ENCODE assay signal across 8 mouse cellular contexts in genomic region chr19:40589530-40589880, GRCm38 (mm10). TPM values are rescaled to one million over a fixed set of nuclear protein-coding genes. Genes with fewer than 3 reads are reported as not detected.
DNase-seq lines count a peak whose midpoint lies in the region; ATAC-seq and TF ChIP-seq lines count a peak whose summit lies in the region.

No protein-coding gene starts in this region.

- TF ChIP-seq CTCF in heart, adult 2 months (IDR thresholded peaks at IDR 0.05), result no peak
- TF ChIP-seq CTCF in E14TG2a.4 (conservative IDR thresholded peaks at IDR 0.05; ENCODE audit: low read length), result no peak
- no peak for TF ChIP-seq CTCF in heart, postnatal 0 days (IDR thresholded peaks at IDR 0.05; ENCODE audit: low read depth)

- H3K79me2 ChIP-seq in heart, adult 2 months (replicated peaks; ENCODE audit: control insufficient read depth, insufficient read depth, low read length), result no peaks in the 10 kb centered on the region
- H3K79me2 ChIP-seq in macrophage (ENCODE audit: inconsistent target), result no peaks in the 10 kb centered on the region

- peak overlapping the region; percentile 69 for H3K4me3 ChIP-seq in heart, adult 2 months
- H3K4me3 ChIP-seq in E14TG2a.4 (replicated peaks; ENCODE audit: low read length) (peak overlapping the region; percentile 87), macrophage (ENCODE audit: inconsistent target) (peak overlapping the region; percentile 60)
- peak overlapping the region; percentile 92 for H3K4me3 ChIP-seq in heart, postnatal 0 days (ENCODE audit: low read depth, low read length)

- H3K27ac ChIP-seq in heart, adult 2 months, result no peak overlapping the region
- H3K27ac ChIP-seq in heart, postnatal 0 days (ENCODE audit: low read depth), result peak overlapping the region; percentile 80
- H3K27ac ChIP-seq in macrophage, result peak overlapping the region; percentile 42

- H3K27me3 ChIP-seq in heart, adult 2 months (ENCODE audit: control insufficient read depth, insufficient read depth, low read length), result no peaks in the 10 kb centered on the region
- peaks cover 12% of the 10 kb centered on the region; the same call in 1 of the 2 replicates for H3K27me3 ChIP-seq in E14TG2a.4 (ENCODE audit: insufficient read depth, low read length)
- no peaks in the 10 kb centered on the region for H3K27me3 ChIP-seq in heart, postnatal 0 days (ENCODE audit: control insufficient read depth, insufficient read depth, low read length)

- DNase-seq in heart, adult 2 months, result no peak
- DNase-seq in heart, postnatal 10 days, result no peak
- DNase-seq in heart, postnatal 0 days (ENCODE audit: low spot score), result no peak
- DNase-seq in frontal cortex, postnatal 10 days (ENCODE audit: low spot score in 2 of 2), result no peak
- DNase-seq in layer of hippocampus, adult 11-12 months (ENCODE audit: low spot score), result no peak
- DNase-seq in cerebellum, postnatal 10 days, result no peak

- H3K9me3 ChIP-seq in E14TG2a.4 (ENCODE audit: low read length), result no peaks in the 10 kb centered on the region
- H3K9me3 ChIP-seq in heart, postnatal 0 days (replicated peaks; ENCODE audit: control insufficient read depth, low read length), result no peaks in the 10 kb centered on the region

- H3K36me3 ChIP-seq in heart, adult 2 months (ENCODE audit: control insufficient read depth, insufficient read depth, low read length), result no peaks in the 10 kb centered on the region
- H3K36me3 ChIP-seq in E14TG2a.4 (ENCODE audit: insufficient read depth, low read length) (peaks cover 14% of the 10 kb centered on the region; the same call in 1 of the 2 replicates), macrophage (ENCODE audit: inconsistent target) (no peaks in the 10 kb centered on the region)
- no peaks in the 10 kb centered on the region for H3K36me3 ChIP-seq in heart, postnatal 0 days (replicated peaks; ENCODE audit: control insufficient read depth, insufficient read depth, low read length)

- H3K4me1 ChIP-seq in heart, adult 2 months (ENCODE audit: control insufficient read depth, insufficient read depth, low read length), result no peaks in the 10 kb centered on the region
- peaks cover 33% of the 10 kb centered on the region for H3K4me1 ChIP-seq in E14TG2a.4 (replicated peaks; ENCODE audit: low read depth, low read length)
- peaks cover 12% of the 10 kb centered on the region for H3K4me1 ChIP-seq in heart, postnatal 0 days (ENCODE audit: control insufficient read depth, insufficient read depth)

- under 1% methylated on average over 10 of the region's 10 CpGs for WGBS in heart, adult 2 months
- WGBS in heart, postnatal 0 days, result under 1% methylated on average over 10 of the region's 10 CpGs
- 0% methylated on average over 10 of the region's 10 CpGs for WGBS in macrophage (ENCODE audit: missing documents)

- intact Hi-C loops in heart, adult 2 months (cut with DNase I), result no loop called here
- intact Hi-C loops in heart, postnatal 10 days (cut with DNase I), result loop anchor here (10.0 kb wide), 1 partner anchor 255 kb away; no protein-coding TSS in a partner anchor

- no peak for TF ChIP-seq POLR2A in heart, adult 2 months (IDR thresholded peaks at IDR 0.05; ENCODE audit: insufficient read depth, low read depth, low read length)

- peak overlapping the region; percentile 58 for H3K9ac ChIP-seq in heart, adult 2 months (ENCODE audit: low read depth, low read length)
- peak overlapping the region; percentile 48 for H3K9ac ChIP-seq in heart, postnatal 0 days (replicated peaks; ENCODE audit: low read depth, low read length)

- ATAC-seq in heart, postnatal 0 days (ENCODE audit: insufficient read depth, low read depth), result no peak

- H3K4me2 ChIP-seq in heart, postnatal 0 days (ENCODE audit: low read depth, low read length), result peak overlapping the region; percentile 95

- no peak for TF ChIP-seq EP300 in heart, adult 2 months (IDR thresholded peaks at IDR 0.05; ENCODE audit: insufficient read depth, low read depth, low read length)
- no peak for TF ChIP-seq EP300 in heart, postnatal 0 days (IDR thresholded peaks at IDR 0.05; ENCODE audit: low read depth)

RNA-seq across cellular contexts. Expression of gene Aldh18a1, which starts 1.2 kb away (rescaled TPM):
- total RNA-seq in heart, adult 2 months (2021), result 1 to 10 TPM; 4.4 to 7.9 TPM
- 7.6 and 12.4 TPM in 2 replicates for polyA plus RNA-seq in heart, adult 2 months (2012; rRNA removed)
- total RNA-seq in heart, postnatal 10 days (2021), result 10 to 100 TPM; 15.6 to 19.6 TPM
- 41.3 and 42.8 TPM in 2 replicates for total RNA-seq in heart, postnatal 0 days (2014; rRNA removed; ENCODE audit: low replicate concordance)
- 20.6 and 20.9 TPM in 2 replicates for polyA plus RNA-seq in heart, postnatal 0 days (2015; fragmentation: Nextera tagmentation; extraction: Ambion mirVana)
- total RNA-seq in macrophage (2018; cell fraction: chromatin; rRNA removed), result 10 to 100 TPM in 7 of 26 experiments, 1 to 10 TPM in 19; 1.1 to 25.6 (median 7.6) TPM
- 10 to 100 TPM in 11 of 26 experiments, 1 to 10 TPM in 15; 2.3 to 14.8 (median 7.1) TPM for total RNA-seq in macrophage (2018; cell fraction: cytosol; rRNA removed)
- total RNA-seq in macrophage (2018; cell fraction: nucleus; rRNA removed), result 10 to 100 TPM in 9 of 26 experiments, 1 to 10 TPM in 17; 1.0 to 18.6 (median 7.0) TPM
- polyA plus RNA-seq in macrophage (2018), result 2.2 to 7.3 TPM (median 2.4 TPM) in 3 replicates

RNA-seq across cellular contexts. Expression of gene Tctn3, which starts 22.5 kb away (rescaled TPM):
- total RNA-seq in heart, adult 2 months (2021), result 1 to 10 TPM; 6.5 to 7.6 TPM
- polyA plus RNA-seq in heart, adult 2 months (2012; rRNA removed), result 7.7 and 10.5 TPM in 2 replicates
- total RNA-seq in heart, postnatal 10 days (2021), result 1 to 10 TPM; 8.9 to 9.3 TPM
- 10.7 and 16.2 TPM in 2 replicates for total RNA-seq in heart, postnatal 0 days (2014; rRNA removed; ENCODE audit: low replicate concordance)
- 6.7 and 7.0 TPM in 2 replicates for polyA plus RNA-seq in heart, postnatal 0 days (2015; fragmentation: Nextera tagmentation; extraction: Ambion mirVana)
- 10 to 100 TPM; 10.5 to 46.6 (median 22.1) TPM for total RNA-seq in macrophage (2018; cell fraction: chromatin; rRNA removed)
- total RNA-seq in macrophage (2018; cell fraction: cytosol; rRNA removed), result 10 to 100 TPM in 6 of 26 experiments, 1 to 10 TPM in 20; 4.0 to 12.7 (median 7.7) TPM
- 10 to 100 TPM in 23 of 26 experiments, 1 to 10 TPM in 3; 9.6 to 43.3 (median 20.3) TPM for total RNA-seq in macrophage (2018; cell fraction: nucleus; rRNA removed)
- 7.0 to 10.4 TPM (median 7.7 TPM) in 3 replicates for polyA plus RNA-seq in macrophage (2018)

RNA-seq across cellular contexts. Expression of gene Entpd1, which starts 22.7 kb away (rescaled TPM):
- 10 to 100 TPM; 22.1 to 26.4 TPM for total RNA-seq in heart, adult 2 months (2021)
- 13.0 and 18.6 TPM in 2 replicates for polyA plus RNA-seq in heart, adult 2 months (2012; rRNA removed)
- 10 to 100 TPM; 33.4 to 42.2 TPM for total RNA-seq in heart, postnatal 10 days (2021)
- 18.5 and 31.7 TPM in 2 replicates for total RNA-seq in heart, postnatal 0 days (2014; rRNA removed; ENCODE audit: low replicate concordance)
- polyA plus RNA-seq in heart, postnatal 0 days (2015; fragmentation: Nextera tagmentation; extraction: Ambion mirVana), result 9.2 and 10.3 TPM in 2 replicates
- total RNA-seq in macrophage (2018; cell fraction: chromatin; rRNA removed), result 100 to 1,000 TPM in 23 of 26 experiments, 10 to 100 TPM in 3; 33.7 to 454 (median 135) TPM
- total RNA-seq in macrophage (2018; cell fraction: cytosol; rRNA removed), result 100 to 1,000 TPM in 18 of 26 experiments, 10 to 100 TPM in 8; 86.1 to 339 (median 189) TPM
- total RNA-seq in macrophage (2018; cell fraction: nucleus; rRNA removed), result 100 to 1,000 TPM in 24 of 26 experiments, 10 to 100 TPM in 2; 83.5 to 570 (median 192) TPM
- 164 to 283 TPM (median 241 TPM) in 3 replicates for polyA plus RNA-seq in macrophage (2018)
